Mouse (Mus musculus) midbrain, embryonic 11.5 days (tissue): ENCODE results near the gene Vcan. TPM values are rescaled to one million over a fixed set of nuclear protein-coding genes. Genes with fewer than 3 reads are reported as not detected.
A peak's percentile ranks its signal among the peaks of the same experiment; 100 is the strongest.

Experiments
- ATAC-seq: fragments of 200-750 bp; cut with Nextera tagmentation; 2 replicates; pipeline ENCODE4 v1.8.0; 2017; ENCODE audit warnings: moderate TSS enrichment, moderate library complexity; ENCODE audit not compliant: low FRiP score
- DNase-seq: peaks from one replicate; pipeline ENCODE4 v3.0.0; 2015; ENCODE audit warnings: low spot score; ENCODE audit errors: missing footprints
- H3K27ac ChIP-seq: fragments of 300-500 bp; sonication (generic); 2 replicates; pipeline ENCODE4 v1.5.1; 2014; ENCODE audit warnings: low read depth, low read length
- H3K27me3 ChIP-seq: fragments of 300-500 bp; sonication (generic); 2 replicates; pipeline ENCODE4 v1.6.1; 2014; ENCODE audit warnings: mild to moderate bottlenecking, low read length, moderate library complexity, mixed read lengths; ENCODE audit not compliant: control insufficient read depth, insufficient read depth
- H3K36me3 ChIP-seq: fragments of 300-500 bp; sonication (generic); 2 replicates; pipeline ENCODE4 v1.6.1; 2014; ENCODE audit warnings: mild to moderate bottlenecking, low read length, moderate library complexity, mixed read lengths; ENCODE audit not compliant: control insufficient read depth, insufficient read depth
- H3K4me1 ChIP-seq: fragments of 300-500 bp; sonication (generic); 2 replicates; pipeline ENCODE4 v1.6.1; 2014; ENCODE audit warnings: low read length; ENCODE audit not compliant: control insufficient read depth, insufficient read depth
- H3K4me2 ChIP-seq: fragments of 300-500 bp; sonication (generic); 2 replicates; pipeline ENCODE4 v1.6.1; 2014; ENCODE audit warnings: mild to moderate bottlenecking, moderate library complexity
- H3K4me3 ChIP-seq: fragments of 300-500 bp; sonication (generic); 2 replicates; pipeline ENCODE4 v1.5.1; 2014; ENCODE audit warnings: low read depth, low read length
- H3K9ac ChIP-seq: fragments of 300-500 bp; sonication (generic); 2 replicates; pipeline ENCODE4 v1.6.1; 2014; ENCODE audit warnings: low read length
- H3K9me3 ChIP-seq: fragments of 300-500 bp; sonication (generic); 2 replicates; pipeline ENCODE4 v1.6.1; 2016; ENCODE audit warnings: low read length; ENCODE audit not compliant: control insufficient read depth
- WGBS: fragments of 180-500 bp; shearing (Covaris S2); extraction: QIAGEN DNeasy Blood & Tissue Kit; methylation state at CpG from one replicate; pipeline ENCODE4 v1.1.7; 2014; 5-methylcytosine and 5-hydroxymethylcytosine counted together
- polyA plus RNA-seq: library from polyadenylated mRNA; unstranded; fragments of >200 nt; fragmentation: Nextera tagmentation; extraction: Ambion mirVana; gene quantifications from 2 replicates; pipeline ENCODE4 v1.2.1, GENCODE M21; 2014

The Vcan gene
- polyA plus RNA-seq, 1 experiment from 2014 or later = 36.8 TPM

GRCm38 (mm10) chr13:89657046-89657445, 85.3 kb downstream of the Vcan start:
- Histone ChIP-seq H3K4me1 (no peaks in the 10 kb centered on the region), H3K4me3 (no peak overlapping the region), H3K9ac (no peak overlapping the region), H3K27ac (no peak overlapping the region), H3K9me3 (no peaks in the 10 kb centered on the region), H3K4me2 (no peak overlapping the region), H3K27me3 (no peaks in the 10 kb centered on the region), H3K36me3 (no peaks in the 10 kb centered on the region; the same call in 1 of the 2 replicates)
- DNase-seq = no peak
- ATAC-seq = no peak
- 97% methylated on average over 11 of the region's 11 CpGs for WGBS

- Histone ChIP-seq H3K36me3 (no peaks in the 10 kb centered on the region; the same call in 1 of the 2 replicates), H3K4me3 (no peak overlapping the region), H3K4me2 (no peak overlapping the region), H3K9me3 (no peaks in the 10 kb centered on the region), H3K27ac (no peak overlapping the region), H3K9ac (no peak overlapping the region), H3K4me1 (no peaks in the 10 kb centered on the region), H3K27me3 (no peaks in the 10 kb centered on the region)
- DNase-seq = no peak
- no peak for ATAC-seq
- WGBS = 88% methylated on average over 2 of the region's 2 CpGs
Measured at GRCm38 (mm10) chr13:89653279-89653678, 89.0 kb downstream of the Vcan start.

GRCm38 (mm10) chr13:89652773-89653172, 89.5 kb downstream of the Vcan start:
- no peak overlapping the region for H3K9ac ChIP-seq
- no peak for ATAC-seq
- 75% methylated on average over 1 of the region's 1 CpGs for WGBS

GRCm38 (mm10) chr13:89645589-89645988, 96.7 kb downstream of the Vcan start:
- H3K4me3 ChIP-seq = no peak overlapping the region
- H3K9ac ChIP-seq = no peak overlapping the region
- H3K9me3 ChIP-seq = no peaks in the 10 kb centered on the region
- 94% methylated on average over 2 of the region's 2 CpGs for WGBS
- no peaks in the 10 kb centered on the region for H3K4me1 ChIP-seq
- H3K27me3 ChIP-seq = no peaks in the 10 kb centered on the region
- no peak overlapping the region for H3K4me2 ChIP-seq
- no peak for DNase-seq
- no peak for ATAC-seq
- no peaks in the 10 kb centered on the region for H3K36me3 ChIP-seq
- H3K27ac ChIP-seq = no peak overlapping the region

More at GRCm38 (mm10) chr13:89652773-89653172, 89.5 kb downstream of the Vcan start:
- H3K4me2 ChIP-seq = no peak overlapping the region
- no peaks in the 10 kb centered on the region for H3K9me3 ChIP-seq
- H3K27me3 ChIP-seq = no peaks in the 10 kb centered on the region
- H3K4me3 ChIP-seq = no peak overlapping the region
- H3K36me3 ChIP-seq = no peaks in the 10 kb centered on the region; the same call in 1 of the 2 replicates
- H3K27ac ChIP-seq = no peak overlapping the region
- no peaks in the 10 kb centered on the region for H3K4me1 ChIP-seq
- no peak for DNase-seq

GRCm38 (mm10) chr13:89637012-89637411, 105.3 kb downstream of the Vcan start:
- Histone ChIP-seq H3K27me3 (no peaks in the 10 kb centered on the region), H3K36me3 (no peaks in the 10 kb centered on the region), H3K4me2 (no peak overlapping the region), H3K27ac (no peak overlapping the region), H3K9me3 (no peaks in the 10 kb centered on the region), H3K4me3 (no peak overlapping the region), H3K4me1 (no peaks in the 10 kb centered on the region), H3K9ac (no peak overlapping the region)
- WGBS = 85% methylated on average over 3 of the region's 3 CpGs
- no peak for ATAC-seq
- DNase-seq = no peak

GRCm38 (mm10) chr13:89634137-89634683, 108.1 kb downstream of the Vcan start:
- DNase-seq (peak; percentile 90), ATAC-seq (peak; percentile 83)
- H3K27me3 ChIP-seq = no peaks in the 10 kb centered on the region
- WGBS = 32% methylated on average over 4 of the region's 4 CpGs
- H3K4me2 ChIP-seq = no peak overlapping the region
- H3K36me3 ChIP-seq = no peaks in the 10 kb centered on the region
- no peaks in the 10 kb centered on the region for H3K4me1 ChIP-seq
- H3K27ac ChIP-seq = no peak overlapping the region
- H3K9ac ChIP-seq = no peak overlapping the region
- H3K9me3 ChIP-seq = no peaks in the 10 kb centered on the region
- H3K4me3 ChIP-seq = no peak overlapping the region

- ATAC-seq (no peak), DNase-seq (no peak)
- Histone ChIP-seq H3K27ac (no peak overlapping the region), H3K4me1 (no peaks in the 10 kb centered on the region), H3K27me3 (no peaks in the 10 kb centered on the region), H3K9me3 (no peaks in the 10 kb centered on the region), H3K9ac (no peak overlapping the region), H3K36me3 (no peaks in the 10 kb centered on the region), H3K4me3 (no peak overlapping the region), H3K4me2 (no peak overlapping the region)
- 85% methylated on average over 3 of the region's 3 CpGs for WGBS
Measured at GRCm38 (mm10) chr13:89619064-89619463, 123.2 kb downstream of the Vcan start.

- no peak overlapping the region for H3K9ac ChIP-seq
- 60% methylated on average over 3 of the region's 3 CpGs for WGBS
- no peaks in the 10 kb centered on the region for H3K9me3 ChIP-seq
- no peaks in the 10 kb centered on the region for H3K27me3 ChIP-seq
- no peak overlapping the region for H3K27ac ChIP-seq
- no peak overlapping the region for H3K4me2 ChIP-seq
- no peak overlapping the region for H3K4me3 ChIP-seq
- H3K4me1 ChIP-seq = no peaks in the 10 kb centered on the region
- H3K36me3 ChIP-seq = no peaks in the 10 kb centered on the region
- DNase-seq = no peak
- ATAC-seq = no peak
Measured at GRCm38 (mm10) chr13:89607399-89607798, 134.9 kb downstream of the Vcan start.
